Mouse (Mus musculus): Measurements from ENCODE around the gene Nrg4.
"Not testable (repeated sequence)": the region's sequence is repeated elsewhere in the genome, so short reads cannot be mapped to it uniquely, and the experiment has no call there.

The Nrg4 gene

DNA sequence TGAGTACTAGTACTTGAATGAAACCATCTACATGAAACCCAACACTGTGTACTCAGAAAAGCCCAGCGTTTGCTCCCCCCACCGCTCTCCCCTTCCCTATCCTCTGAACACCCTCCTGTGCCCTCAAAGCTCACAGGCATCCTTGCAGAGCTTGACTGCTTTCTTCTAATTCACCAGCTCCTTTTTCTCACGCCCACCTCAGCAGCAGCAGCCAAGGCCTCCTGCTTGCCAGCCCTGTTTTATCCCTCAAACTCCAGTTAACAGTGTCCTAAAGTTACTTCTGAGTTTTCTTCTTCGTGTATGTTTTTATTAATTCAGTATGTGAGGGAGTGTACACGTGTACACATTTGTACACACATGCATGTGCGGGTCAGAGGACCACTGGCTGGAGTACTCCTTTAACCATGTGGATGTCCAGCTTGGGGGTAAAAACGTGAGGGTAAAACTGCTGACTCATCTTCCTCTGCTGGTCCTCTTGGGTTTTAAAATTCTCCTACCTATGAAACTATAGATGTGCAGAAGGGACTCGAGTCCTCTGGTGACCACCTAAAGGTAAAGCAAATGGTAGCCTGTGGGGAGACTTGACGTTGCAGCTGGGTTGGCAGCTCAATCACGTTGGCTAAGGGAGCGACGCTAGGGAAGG, 12.9 kb downstream of the Nrg4 start:
- no peak for DNase-seq

DNA sequence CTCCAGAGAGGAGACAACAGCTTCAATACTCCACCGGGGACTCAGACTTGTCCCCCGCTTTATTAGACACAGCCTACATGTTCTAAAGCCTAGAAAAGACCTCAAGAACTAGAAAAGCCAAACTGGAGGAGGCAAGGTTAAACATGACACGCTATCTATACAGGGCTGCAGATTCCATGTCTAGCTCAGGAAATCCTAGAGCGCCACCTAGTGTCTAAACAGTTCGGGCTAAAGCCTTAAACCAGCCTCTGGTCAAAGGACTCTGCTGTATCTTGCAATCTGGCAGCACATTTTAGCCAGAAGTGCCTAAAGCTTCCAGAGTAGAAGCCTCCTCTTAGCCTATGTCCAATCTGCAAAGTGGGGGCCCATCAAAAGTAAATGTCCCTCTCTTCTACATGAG, 15.1 kb downstream of the Nrg4 start:
- DNase-seq = peak; percentile 79 to 88

DNA sequence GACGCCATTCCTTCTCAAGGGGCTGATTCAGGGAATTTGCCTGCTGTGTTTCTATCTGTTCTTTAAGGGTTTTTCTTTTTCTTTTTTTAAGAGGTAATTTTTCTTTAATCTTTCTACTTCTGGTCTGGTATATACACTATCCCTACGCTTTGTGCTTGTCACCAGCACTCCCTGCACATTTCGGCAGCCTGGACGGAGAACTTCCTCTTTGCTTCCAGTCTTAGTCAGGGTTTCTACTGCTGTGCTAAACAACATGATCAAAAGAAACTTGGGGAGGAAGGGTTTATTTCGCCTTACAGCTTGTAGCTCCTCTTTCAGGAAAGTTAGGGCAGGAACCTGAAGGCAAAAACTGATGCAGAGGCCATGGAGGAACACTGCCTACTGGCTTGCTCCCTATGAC, 18.2 kb downstream of the Nrg4 start:
- DNase-seq = no peak

DNA sequence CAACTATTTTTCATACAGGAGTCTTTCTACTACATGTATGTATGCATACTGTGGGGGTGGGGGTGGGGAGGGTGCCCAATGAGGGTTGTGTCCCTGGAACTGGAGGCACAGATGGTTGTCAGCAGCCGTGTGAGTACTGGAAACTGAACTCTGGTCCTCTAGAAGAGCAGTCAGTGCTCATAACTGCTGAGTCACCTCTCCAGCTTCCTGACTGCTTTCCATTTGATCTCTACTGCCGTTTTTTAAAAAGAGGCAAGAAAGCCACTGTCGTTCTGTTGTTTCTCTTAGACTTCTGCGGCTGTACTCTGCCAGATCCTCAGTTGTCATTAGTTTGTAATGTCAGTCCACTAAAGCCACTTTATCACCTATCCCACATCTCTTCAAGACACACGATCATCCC, 19.1 kb downstream of the Nrg4 start:
- DNase-seq = no peak

DNA sequence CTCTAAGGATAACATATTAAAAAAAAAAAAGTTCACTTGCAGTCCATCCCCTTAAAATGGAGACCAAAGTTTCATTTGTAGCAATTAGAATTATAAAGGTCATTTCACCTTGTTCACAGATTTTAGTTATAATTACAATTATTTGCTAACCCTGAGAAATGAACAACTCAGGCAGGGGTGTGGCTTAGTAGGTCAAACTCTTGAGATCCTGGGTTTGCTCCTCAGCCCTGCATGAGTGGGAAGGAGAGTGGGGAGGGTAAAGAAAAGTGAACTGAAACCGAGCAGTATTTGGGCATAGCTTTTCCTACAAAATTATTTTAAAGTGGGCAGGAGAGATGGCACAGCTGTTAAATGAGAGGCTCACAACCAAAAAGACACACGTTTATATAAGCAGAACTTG, 19.6 kb downstream of the Nrg4 start:
- DNase-seq = no peak

DNA sequence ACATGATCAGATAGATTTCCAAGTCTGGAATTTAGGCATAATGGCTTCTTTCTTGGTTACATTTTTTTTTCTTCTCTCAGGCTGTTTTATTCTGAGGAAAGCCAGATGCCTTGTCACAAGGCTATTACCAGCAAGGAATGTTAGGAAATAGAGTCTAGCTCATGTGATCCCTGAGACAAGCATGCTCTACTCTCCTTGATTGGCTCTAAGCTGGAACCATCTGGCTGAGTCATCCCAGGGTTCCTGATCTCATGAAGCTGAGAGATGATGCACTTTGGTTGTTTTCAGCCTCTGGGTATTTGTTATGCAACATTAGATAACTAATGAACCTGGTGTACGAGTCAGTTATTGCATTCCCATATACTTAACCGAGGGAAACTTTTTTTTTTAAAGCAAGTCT, 30.4 kb downstream of the Nrg4 start:
- no peak for DNase-seq

DNA sequence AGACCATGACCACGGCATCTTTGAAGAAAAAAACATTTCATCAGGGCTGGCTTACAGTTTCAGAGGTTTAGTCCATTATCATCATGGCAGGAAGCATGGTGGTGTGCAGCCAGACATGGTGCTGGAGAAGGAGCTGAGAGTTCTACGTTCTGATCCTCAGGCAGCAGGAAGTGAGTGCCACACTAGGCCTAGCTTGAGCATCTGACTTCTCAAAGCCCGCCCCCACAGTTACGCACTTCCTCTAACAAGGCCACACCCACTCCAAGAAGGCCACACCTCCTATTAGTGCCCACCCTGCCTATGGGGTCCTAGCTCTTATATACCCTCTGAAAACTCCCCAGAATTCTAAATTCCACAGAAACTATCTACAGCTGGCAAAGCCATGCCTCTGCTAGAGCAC, 34.7 kb downstream of the Nrg4 start:
- DNase-seq = no peak

DNA sequence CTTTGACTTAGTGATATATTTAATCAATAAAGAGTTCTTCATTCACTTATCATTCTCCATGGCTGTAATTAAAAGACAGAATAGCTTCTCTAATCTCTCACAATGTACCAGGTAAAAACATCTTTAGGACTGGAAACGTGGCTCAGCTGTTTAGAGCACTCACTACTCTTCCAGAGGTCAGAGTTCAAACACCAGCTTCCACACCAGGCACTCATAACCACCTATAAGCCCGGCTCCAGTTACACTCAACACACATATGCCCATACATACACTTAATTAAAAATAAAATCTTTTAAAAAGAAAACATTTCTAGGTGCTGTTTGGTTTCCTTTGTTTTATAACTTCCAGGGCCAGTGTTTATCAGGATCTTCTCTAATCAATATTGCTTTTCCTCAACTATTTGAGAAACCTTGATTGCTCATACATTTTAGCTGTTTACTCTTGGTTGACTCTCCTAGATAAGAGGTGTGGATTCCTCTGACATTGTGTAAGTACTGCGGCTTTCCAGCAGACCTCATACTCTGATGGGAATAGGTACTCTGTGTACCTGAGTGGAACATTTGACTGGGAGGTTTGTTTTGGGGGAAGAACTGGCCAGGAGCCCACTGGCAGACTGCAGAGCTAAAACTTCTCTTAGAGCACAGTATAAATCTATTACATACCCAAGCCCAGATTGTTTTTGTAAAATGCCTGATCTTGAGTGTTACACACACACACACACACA, 37.0 kb downstream of the Nrg4 start:
- DNase-seq = no peak

DNA sequence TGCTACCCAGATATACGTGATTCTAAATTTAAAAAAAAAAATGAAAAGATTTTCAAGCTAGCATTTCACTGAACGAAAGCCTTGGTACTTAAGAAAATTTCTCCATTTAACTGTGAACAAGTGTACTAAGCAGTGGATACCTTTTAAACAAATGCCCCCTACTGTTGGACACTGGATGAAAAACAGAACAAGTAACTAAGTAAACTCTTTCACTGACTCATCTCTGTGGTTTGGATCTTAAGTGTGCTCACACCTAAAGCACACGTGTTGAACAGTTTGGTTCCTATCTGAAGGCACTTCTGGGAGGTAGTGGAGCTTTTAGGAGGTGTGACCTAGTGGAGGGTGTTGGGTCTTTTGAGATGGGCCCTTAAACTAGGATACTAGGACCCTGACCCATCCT, 41.4 kb downstream of the Nrg4 start:
- DNase-seq = no peak

DNA sequence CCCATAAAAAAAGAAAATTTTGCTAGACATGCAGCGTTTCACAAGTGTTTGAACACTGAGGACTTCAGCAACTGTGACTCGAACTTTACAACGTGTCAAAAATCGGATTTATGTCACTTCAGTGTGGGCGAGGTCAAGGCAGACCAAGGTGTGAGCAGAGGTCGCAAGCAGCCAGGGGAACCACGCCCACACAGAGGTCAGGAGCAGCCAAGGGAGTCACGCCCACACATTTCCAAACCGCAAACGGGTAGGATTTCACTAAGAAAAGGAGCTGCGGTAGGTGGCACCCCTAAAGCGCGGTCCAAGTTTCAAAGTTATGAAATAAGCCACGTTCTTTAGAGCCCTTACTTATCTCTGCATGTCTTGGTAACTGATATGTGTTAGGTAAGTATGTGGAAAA, 43.1 kb downstream of the Nrg4 start:
- DNase-seq = no peak

DNA sequence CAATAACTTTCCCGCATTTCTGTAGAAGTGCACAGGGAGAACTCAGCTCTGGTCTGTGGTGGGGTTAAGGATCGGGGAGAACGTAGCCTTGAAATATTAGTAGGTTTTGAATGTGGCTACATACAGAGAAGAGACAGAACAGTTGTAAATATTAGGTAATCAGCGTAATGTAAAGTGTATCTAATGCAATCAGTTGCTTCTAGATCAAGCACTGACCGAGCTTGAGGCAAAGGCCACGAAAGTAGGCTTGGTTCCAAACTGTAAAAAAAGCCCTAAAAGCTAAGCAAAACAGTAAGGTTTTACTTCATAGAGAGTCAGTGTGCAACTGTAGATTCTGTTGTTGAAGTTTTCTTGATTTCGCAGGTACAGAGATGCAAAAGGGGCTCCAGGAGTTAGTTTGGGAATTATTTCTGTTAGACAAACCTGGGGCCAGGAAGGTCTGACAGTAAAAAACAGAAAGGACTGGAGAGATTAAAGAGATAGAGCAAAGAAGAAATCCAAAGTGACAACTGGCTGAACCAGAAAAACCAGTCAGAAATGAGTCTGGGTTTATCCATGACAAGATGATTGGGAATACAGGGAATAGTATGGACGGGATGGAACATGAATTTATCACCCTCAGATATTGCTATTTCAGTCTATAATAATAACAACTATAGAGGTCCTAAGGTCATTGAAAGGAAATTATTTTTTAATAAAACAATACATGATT, 47.4 kb downstream of the Nrg4 start:
- no peak for DNase-seq

DNA sequence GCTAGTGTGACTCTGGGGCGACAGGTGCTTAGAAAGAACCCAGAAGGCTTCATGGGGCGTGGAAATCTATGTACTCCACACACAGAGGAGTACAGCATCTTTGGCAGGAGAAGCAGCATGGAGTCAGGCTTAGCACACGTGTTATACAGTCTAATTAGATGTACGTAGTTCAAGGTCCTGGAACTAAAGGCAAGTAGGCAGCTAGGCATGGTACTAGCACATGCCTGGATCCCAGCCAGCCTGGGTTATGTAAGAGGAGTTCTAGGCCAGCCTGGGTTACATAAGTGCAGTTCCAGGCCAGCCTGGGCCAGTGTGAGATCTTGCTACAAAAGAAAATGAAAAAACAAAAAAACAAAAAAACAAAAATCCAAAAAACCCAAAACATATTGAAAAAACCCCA, 49.1 kb downstream of the Nrg4 start:
- DNase-seq = peak; percentile 88 to 90

DNA sequence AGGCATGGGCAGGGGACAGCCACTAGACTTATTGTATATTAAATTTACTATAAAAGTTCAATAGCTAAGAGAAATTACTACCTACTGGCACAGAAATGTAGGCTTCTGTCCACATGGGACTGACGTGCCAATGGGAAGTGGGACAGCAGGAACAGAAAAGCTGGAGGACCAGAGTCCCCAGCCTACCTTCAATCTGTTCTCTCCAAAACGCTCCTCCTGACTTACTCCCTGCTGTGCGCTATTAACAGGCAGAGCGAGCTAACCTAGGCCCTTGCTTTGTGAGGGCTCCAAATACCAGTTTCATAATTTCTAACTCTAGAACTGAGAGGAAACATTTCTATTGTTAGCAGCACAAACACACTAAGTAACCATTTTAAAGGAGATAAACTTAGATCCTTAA, 52.7 kb downstream of the Nrg4 start:
- DNase-seq = peak; percentile 77 to 79

DNA sequence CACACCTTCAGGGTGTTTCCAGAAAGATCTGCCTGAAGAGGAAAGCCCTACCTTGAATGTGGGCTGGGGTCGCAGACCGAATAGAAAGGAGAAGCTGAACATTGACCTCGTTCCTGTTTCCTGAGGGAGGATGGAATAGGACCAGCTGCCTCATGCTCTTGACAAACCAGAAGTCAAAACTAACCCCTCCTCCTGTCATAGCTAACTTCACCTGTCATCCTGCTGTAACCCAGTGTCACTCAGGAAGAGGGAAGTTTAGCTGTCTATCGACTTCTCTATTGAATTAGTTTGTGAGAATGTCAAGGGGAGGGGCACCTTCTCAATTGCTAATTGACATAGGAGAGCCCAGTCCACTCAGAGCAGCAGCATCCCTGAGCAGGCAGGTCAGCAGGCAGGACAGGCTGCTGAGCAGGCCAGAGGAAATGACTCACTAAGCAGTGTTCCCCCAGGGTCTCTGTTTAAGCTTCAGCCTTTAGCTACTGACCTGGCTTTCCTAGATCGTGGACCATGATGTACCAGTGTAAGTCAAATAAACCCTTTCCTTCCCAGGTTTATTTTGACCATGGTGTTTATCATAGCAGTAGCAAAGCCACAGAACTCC, 54.6 kb downstream of the Nrg4 start:
- no peak for DNase-seq

DNA sequence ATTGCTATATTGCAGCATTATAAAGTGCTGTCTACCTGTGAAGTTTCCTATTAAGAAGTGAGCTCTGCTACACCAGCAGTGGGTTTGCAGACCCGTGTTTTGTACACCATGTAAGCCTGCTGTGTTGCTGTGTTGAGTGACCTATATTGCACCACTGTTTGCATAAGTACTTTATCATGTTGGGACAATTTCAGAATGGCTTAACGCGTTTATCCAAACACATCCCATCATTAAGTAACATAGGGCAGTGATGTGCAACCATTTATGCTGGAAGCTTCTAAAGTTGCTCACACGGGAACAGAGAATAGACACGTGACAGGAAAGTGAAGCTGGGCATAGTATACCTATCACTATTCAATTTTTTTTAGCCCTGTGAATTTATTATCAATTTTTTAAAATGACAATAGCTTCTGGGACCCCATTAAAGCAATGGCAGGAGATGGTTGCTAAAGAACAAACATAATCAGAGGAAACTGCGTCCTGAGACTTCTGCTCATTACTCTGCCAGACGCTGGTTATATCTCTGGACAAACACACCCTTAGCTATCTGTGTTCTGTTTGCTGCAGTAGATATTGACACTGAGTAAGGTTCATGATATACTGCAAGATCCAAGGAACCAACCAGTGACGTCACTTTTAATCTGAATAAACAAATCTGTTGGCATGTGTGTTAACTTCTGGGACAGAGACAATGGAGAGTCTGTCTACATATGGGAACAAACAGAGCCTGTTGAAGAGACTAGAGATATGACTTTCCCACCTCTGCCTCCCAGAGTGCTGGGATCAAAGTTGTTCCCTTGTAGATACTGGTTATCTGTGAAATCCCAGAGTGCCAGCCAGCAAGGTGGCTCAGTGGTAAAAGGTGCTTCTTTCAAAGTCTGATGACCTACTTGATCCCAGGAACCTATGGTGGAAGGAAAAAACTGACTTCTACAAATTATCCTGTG, 62.0 kb downstream of the Nrg4 start:
- no peak for DNase-seq

DNA sequence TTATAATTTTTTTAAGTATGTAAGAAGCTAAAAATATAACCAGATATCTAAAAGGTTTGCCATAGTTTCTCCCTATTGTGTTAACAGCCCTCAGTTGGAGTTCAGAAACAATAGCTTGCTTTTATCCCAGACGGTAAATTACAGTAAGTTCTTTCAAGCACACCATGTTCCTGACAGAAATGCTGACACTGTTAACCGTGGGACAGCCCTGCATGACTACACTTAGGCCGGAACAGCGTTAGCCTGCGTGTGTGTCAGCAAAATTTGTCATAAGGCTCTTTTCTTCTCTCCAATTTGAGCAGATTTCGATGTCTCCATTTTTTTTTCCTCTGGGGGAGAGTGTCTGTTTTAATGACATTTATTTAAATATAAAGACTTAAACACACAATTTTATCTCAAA, 66.9 kb downstream of the Nrg4 start:
- DNase-seq = no peak

DNA sequence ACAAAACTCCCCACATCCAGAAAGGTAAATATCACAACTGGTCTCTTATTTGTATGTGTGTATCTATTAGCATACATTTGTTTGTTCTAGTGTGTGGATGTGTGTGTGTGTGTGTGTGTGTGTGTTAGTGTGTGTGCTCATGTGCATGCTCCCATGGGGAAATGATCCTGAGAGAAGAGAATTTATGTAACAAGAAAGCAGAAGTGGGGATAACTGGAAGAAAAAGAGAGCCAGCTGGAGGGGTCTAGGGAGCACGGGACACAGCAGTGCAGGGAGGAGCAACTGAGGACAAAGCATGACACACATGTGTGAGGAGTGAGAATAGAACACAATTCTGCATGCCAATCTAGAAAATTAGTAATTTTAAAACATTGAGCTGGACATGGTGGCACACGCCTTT, 69.5 kb downstream of the Nrg4 start:
- no peak for DNase-seq

DNA sequence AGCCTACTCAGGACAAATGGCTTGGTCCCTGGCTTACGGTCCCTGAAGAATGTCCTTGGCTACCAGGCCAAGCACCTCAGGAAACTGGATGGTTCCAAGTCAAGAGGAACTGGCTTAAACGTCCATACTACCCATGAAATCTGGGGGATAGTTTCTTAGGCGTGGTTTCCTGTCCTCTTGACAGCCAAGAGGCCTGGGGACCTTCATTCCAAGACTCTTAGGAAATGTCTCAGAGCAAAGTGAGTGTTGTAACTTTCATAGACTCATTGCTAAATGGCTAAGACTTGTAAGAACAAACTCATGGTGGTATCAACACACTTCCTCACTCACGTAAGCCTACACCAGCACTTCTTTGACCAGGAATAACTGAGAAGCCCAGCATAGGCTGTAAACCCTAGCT, 71.0 kb downstream of the Nrg4 start:
- no peak for DNase-seq

DNA sequence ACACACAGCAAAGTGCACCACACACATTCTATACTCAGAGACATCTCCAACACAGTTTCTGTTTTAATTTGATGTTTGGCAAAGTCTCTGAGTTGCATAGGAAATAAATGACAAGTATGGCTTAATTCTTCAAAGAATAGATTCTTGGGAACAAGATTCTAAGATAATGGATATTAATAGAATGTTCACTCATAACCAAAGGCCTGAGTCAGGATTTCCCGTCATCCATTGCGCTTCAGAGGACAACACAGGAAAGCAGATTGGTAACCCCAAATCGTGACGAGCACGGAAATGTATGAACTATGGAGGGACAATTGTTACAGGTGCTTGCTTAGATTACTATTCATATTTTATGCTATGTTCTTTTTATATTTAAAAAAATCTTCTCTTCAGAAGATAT, 71.6 kb downstream of the Nrg4 start:
- no peak for DNase-seq

DNA sequence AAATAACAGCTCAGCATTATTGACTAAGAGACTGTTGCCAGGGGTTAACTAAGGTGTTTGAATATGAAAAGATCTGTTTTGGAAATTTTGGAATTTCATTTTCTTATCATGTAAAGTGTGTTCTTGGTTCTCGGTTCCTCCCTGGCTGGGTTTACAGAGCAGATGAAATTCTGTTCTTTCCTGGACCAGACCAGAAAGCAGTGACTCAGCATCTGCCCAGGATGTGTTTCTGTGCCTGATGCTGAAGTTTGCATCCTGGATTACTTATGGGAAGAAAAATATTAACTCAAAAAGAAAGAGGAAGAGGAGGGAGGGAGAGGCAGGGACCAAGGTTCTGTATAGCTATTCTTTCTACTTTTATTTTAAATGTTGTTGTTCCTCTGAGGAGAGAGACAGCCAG, 72.8 kb downstream of the Nrg4 start:
- DNase-seq = no peak

DNA sequence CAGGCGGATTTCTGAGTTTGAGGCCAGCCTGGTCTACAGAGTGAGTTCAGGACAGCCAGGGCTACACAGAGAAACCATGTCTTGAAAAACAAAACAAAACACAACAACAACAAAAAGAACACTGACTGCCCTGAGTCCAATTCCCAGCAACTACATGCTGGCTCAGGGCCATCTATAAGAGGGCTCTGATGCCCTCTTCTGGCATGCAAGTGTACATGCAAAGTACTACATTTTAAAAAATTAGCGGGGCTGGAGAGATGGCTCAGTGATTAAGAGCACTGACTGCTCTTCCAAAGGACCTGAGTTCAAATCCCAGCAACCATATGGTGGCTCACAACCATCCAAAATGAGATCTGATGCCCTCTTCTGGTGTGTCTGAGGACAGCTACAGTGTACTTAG, 74.5 kb downstream of the Nrg4 start:
- DNase-seq = not testable (repeated sequence)

DNA sequence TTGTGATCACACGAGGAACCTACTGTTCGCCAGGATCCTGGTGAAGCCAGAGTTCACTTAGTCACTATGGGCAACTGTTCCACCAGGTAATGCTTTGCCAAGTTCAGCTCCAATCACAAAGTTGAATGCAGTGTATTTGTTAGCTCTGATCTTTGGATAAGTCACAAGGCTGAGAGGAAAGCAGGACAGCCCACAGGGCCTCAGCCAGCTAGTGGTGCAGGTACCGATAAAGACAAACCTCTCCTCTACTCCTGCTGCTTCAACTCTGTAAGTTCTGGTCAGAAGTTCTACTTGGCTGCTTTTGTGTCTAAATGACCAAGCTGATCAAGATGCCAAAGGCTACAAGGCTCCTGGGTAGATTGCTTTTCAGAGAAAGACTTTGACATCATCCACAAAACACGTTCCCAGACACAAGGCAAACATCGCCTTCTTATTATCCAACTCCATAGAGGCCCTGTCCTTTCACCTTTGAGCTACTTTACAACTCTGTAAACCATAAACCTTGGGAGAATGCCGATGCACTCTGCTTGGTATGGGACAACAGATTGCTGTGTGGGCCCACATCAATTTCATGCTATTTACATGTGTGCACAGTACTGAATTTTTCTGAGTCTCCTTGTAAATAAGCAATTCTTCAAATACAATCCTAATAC, 75.9 kb downstream of the Nrg4 start:
- DNase-seq = no peak
